Mouse (Mus musculus) embryonic facial prominence, embryonic 13.5 days (tissue): ENCODE measurements around the gene Mapkapk3. TPM values are rescaled to one million over a fixed set of nuclear protein-coding genes. Genes with fewer than 3 reads are reported as not detected.
"Not testable (repeated sequence)": the region's sequence is repeated elsewhere in the genome, so short reads cannot be mapped to it uniquely, and the experiment has no call there.

Source experiments
- ATAC-seq: fragments of 200-750 bp; cut with Nextera tagmentation; 2 replicates; pipeline ENCODE4 v1.8.0; 2017; ENCODE audit warnings: low read depth; ENCODE audit not compliant: insufficient number of reproducible peaks, insufficient read depth, low FRiP score, low TSS enrichment
- H3K27ac ChIP-seq: fragments of 300-500 bp; sonication (generic); 2 replicates; pipeline ENCODE4 v1.5.1; 2015; ENCODE audit warnings: moderate library complexity, mild to moderate bottlenecking, inconsistent platforms
- H3K27me3 ChIP-seq: fragments of 300-500 bp; sonication (generic); 2 replicates; pipeline ENCODE4 v1.6.1; 2015; ENCODE audit warnings: mild to moderate bottlenecking, inconsistent platforms
- H3K36me3 ChIP-seq: fragments of 300-500 bp; sonication (generic); 2 replicates; pipeline ENCODE4 v1.6.1; 2015; ENCODE audit warnings: mild to moderate bottlenecking, inconsistent platforms
- H3K4me1 ChIP-seq: fragments of 300-500 bp; sonication (generic); 2 replicates; pipeline ENCODE4 v1.6.1; 2015; ENCODE audit warnings: inconsistent platforms
- H3K4me2 ChIP-seq: fragments of 300-500 bp; sonication (generic); 2 replicates; pipeline ENCODE4 v1.6.1; 2015; ENCODE audit warnings: moderate library complexity, mild to moderate bottlenecking, inconsistent platforms
- H3K4me3 ChIP-seq: fragments of 300-500 bp; sonication (generic); 2 replicates; pipeline ENCODE4 v1.5.1; 2015; ENCODE audit warnings: mild to moderate bottlenecking, inconsistent platforms
- H3K9ac ChIP-seq: fragments of 300-500 bp; sonication (generic); 2 replicates; pipeline ENCODE4 v1.6.1; 2015; ENCODE audit warnings: mild to moderate bottlenecking, inconsistent platforms
- H3K9me3 ChIP-seq: fragments of 300-500 bp; sonication (generic); 2 replicates; pipeline ENCODE4 v1.6.1; 2016; ENCODE audit warnings: inconsistent platforms
- WGBS: fragments of 180-500 bp; shearing (Covaris S2); methylation state at CpG from one replicate; pipeline ENCODE4 v1.1.7; 2015; ENCODE audit warnings: mixed read lengths; 5-methylcytosine and 5-hydroxymethylcytosine counted together
- polyA plus RNA-seq: library from polyadenylated mRNA; unstranded; fragments of >200 nt; fragmentation: Nextera tagmentation; extraction: Ambion mirVana; gene quantifications from 2 replicates; pipeline ENCODE4 v1.2.1, GENCODE M21; 2015

The Mapkapk3 gene
- polyA plus RNA-seq, 1 experiment from 2014 or later: 7.6 TPM

- Histone ChIP-seq H3K4me2 (no peak overlapping the region), H3K4me1 (peaks cover 23% of the 10 kb centered on the region; the same call in 1 of the 2 replicates), H3K9me3 (no peaks in the 10 kb centered on the region), H3K36me3 (0 out of 2 replicates have a peak, but pooled peaks cover under 1% of the 10 kb centered on the region), H3K9ac (no peak overlapping the region), H3K4me3 (no peak overlapping the region), H3K27ac (peak overlapping the region; percentile 33; the same call in 1 of the 2 replicates), H3K27me3 (no peaks in the 10 kb centered on the region)
- ATAC-seq: no peak
- 85% methylated on average over 11 of the region's 11 CpGs for WGBS
Measured at GRCm38 (mm10) chr9:107307099-107307872, 17.6 kb upstream of the Mapkapk3 start.

DNA sequence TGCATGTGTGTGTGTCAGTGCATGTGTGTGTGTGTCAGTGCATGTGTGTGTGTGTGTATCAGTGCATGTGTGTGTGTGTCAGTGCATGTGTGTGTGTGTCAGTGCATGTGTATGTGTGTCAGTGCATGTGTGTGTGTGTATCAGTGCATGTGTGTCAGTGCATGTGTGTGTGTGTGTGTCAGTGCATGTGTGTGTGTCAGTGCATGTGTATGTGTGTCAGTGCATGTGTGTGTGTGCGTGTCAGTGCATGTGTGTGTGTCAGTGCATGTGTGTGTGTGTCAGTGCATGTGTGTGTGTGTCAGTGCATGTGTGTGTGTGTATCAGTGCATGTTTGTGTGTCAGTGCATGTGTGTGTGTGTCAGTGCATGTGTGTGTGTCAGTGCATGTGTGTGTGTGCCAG, 17.0 kb upstream of the Mapkapk3 start:
- peaks cover 23% of the 10 kb centered on the region; the same call in 1 of the 2 replicates for H3K4me1 ChIP-seq
- 100% methylated on average over 1 of the region's 1 CpGs for WGBS
- not testable (repeated sequence) for H3K9ac ChIP-seq, H3K27me3 ChIP-seq, ATAC-seq, H3K4me2 ChIP-seq, H3K4me3 ChIP-seq, H3K27ac ChIP-seq, H3K36me3 ChIP-seq, H3K9me3 ChIP-seq

DNA sequence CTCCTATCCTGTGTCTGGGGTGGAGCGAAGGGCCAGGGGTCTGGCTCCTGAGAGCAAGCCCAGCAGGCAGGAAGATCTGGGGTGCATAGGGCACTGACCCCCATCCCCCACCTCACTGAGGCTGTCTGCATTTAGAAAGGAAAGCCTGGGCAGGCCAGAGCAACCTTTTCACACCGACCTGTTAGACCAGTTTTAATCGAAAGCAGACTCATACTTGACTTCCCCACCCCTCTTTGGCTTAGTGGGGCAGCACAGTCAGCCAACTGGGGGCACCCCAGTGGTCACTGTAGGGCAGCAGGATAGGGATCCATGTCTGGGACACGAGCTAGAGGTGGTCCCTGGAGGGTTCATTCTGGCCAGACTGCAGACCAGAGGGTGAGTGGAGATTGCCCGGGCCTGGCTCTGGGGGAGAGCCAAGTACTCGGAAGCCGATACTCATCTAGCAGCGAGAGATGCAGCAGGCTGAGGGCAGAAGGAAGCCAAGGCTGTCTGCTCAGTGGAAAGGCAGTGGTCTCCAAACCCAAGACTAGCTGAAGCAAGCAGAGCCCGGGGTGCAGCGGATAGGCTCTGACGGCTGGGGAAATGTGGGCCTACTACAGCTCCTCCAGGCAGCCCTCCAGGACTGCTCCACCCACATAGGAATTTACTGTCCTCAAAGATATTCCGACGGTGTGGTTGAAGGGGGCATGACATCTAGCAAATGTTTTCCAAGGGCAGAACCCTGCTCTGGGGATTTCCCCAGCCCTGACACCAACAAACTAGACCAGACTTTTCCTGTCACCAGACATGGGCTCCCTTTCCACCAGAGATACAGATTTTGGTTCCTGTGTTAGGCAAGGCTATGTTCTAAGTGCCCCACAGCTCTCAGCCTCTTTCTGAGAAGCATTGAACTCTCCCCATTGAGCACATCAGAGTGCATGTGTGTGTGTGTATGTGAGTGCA, 16.2 kb upstream of the Mapkapk3 start:
- Histone ChIP-seq H3K27me3 (no peaks in the 10 kb centered on the region), H3K4me1 (peaks cover 23% of the 10 kb centered on the region; the same call in 1 of the 2 replicates), H3K27ac (peak overlapping the region; percentile 34; the same call in 1 of the 2 replicates), H3K36me3 (peaks cover 14% of the 10 kb centered on the region), H3K9ac (no peak overlapping the region), H3K9me3 (no peaks in the 10 kb centered on the region), H3K4me3 (no peak overlapping the region), H3K4me2 (no peak overlapping the region)
- WGBS: 50% methylated on average over 13 of the region's 13 CpGs
- no peak for ATAC-seq

- Histone ChIP-seq H3K4me1 (peaks cover 23% of the 10 kb centered on the region; the same call in 1 of the 2 replicates), H3K36me3 (peaks cover 23% of the 10 kb centered on the region), H3K9me3 (no peaks in the 10 kb centered on the region), H3K9ac (no peak overlapping the region), H3K27me3 (no peaks in the 10 kb centered on the region), H3K27ac (no peak overlapping the region), H3K4me3 (no peak overlapping the region), H3K4me2 (no peak overlapping the region)
- no peak for ATAC-seq
- whole genome bisulfite sequencing: 70% methylated on average over 4 of the region's 4 CpGs
Measured at GRCm38 (mm10) chr9:107305012-107305411, 15.3 kb upstream of the Mapkapk3 start.

GRCm38 (mm10) chr9:107304383-107304782, 14.7 kb upstream of the Mapkapk3 start:
- Histone ChIP-seq H3K9me3 (no peaks in the 10 kb centered on the region), H3K27ac (no peak overlapping the region), H3K27me3 (no peaks in the 10 kb centered on the region), H3K9ac (no peak overlapping the region), H3K4me1 (peaks cover 23% of the 10 kb centered on the region; the same call in 1 of the 2 replicates), H3K4me3 (no peak overlapping the region), H3K36me3 (peaks cover 23% of the 10 kb centered on the region), H3K4me2 (no peak overlapping the region)
- ATAC-seq: no peak
- WGBS: 89% methylated on average over 3 of the region's 3 CpGs

DNA sequence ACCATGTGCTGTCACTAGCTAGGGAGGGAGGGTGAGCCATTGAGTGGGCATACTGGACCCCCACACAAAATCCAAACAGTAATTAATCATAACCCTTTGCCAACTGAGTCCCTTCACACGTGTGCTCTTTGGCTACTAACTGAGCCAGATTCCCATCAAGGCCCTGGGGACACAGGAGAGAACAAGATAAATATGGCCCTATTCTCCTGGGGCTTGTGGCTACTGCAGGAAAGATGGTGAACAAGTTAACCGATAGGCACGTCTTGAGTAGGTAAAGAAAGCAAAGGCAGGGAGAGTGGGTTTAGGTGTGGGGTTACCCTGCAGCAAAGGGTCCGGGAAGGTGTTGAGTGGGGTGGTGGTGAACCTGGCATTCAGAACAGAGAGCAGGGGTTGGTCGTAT, 14.2 kb upstream of the Mapkapk3 start:
- Histone ChIP-seq H3K4me1 (peaks cover 26% of the 10 kb centered on the region; the same call in 1 of the 2 replicates), H3K4me3 (no peak overlapping the region), H3K27ac (no peak overlapping the region), H3K27me3 (no peaks in the 10 kb centered on the region), H3K9ac (no peak overlapping the region), H3K4me2 (no peak overlapping the region), H3K36me3 (peaks cover 23% of the 10 kb centered on the region), H3K9me3 (no peaks in the 10 kb centered on the region)
- no peak for ATAC-seq
- 86% methylated on average over 5 of the region's 5 CpGs for WGBS

- Histone ChIP-seq H3K9me3 (no peaks in the 10 kb centered on the region), H3K27me3 (no peaks in the 10 kb centered on the region), H3K27ac (no peak overlapping the region), H3K4me2 (no peak overlapping the region), H3K4me1 (peaks cover 31% of the 10 kb centered on the region), H3K9ac (no peak overlapping the region), H3K4me3 (no peak overlapping the region), H3K36me3 (peaks cover 23% of the 10 kb centered on the region)
- 83% methylated on average over 9 of the region's 9 CpGs for WGBS
- no peak for ATAC-seq
Measured at GRCm38 (mm10) chr9:107303121-107303820, 13.6 kb upstream of the Mapkapk3 start.

GRCm38 (mm10) chr9:107302592-107302991, 12.9 kb upstream of the Mapkapk3 start:
- no peak overlapping the region for H3K9ac ChIP-seq
- no peaks in the 10 kb centered on the region for H3K27me3 ChIP-seq
- no peak overlapping the region for H3K27ac ChIP-seq
- peaks cover 23% of the 10 kb centered on the region for H3K36me3 ChIP-seq
- no peaks in the 10 kb centered on the region for H3K9me3 ChIP-seq
- ATAC-seq: no peak
- no peak overlapping the region for H3K4me3 ChIP-seq
- H3K4me2 ChIP-seq: no peak overlapping the region
- WGBS: 82% methylated on average over 7 of the region's 7 CpGs
- peaks cover 32% of the 10 kb centered on the region for H3K4me1 ChIP-seq

DNA sequence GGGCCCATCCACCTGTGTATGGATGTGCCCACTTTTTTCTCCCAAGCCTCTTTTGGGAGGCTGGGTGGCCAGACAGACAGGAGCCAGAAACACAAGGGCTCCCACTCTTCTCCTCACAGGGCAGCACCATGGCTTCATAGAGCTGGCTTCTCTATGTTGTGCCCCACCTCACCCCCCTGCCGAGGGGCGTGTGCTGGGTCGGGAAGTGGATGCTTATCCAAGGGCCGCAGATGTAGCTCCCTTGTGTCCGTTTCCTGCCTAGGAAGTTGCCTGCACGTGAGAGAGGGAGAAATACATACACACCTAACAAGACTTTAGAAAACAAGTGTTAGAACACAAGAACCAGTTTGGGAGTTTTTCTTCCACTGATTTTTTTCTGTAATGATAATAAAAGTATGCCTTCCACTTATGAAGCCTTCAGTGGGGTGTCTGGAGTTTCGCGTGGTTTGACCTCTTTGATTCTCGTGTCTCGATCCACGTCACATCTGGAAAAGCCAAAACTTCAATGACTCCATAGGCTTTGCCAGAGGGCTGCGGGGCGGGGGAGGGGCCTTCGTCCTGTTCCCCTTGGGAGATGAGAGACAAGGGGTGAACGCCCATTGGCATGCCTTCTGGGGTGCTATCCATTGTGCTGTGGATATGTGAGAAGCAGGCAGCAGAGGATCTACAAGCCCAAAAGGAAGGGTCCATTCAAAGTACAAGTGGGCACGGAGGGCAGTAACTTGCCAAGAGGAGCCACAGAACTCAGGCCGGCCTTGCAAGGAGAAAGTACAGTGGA, 12.1 kb upstream of the Mapkapk3 start:
- no peak overlapping the region for H3K4me3 ChIP-seq
- H3K36me3 ChIP-seq: peaks cover 23% of the 10 kb centered on the region
- H3K9me3 ChIP-seq: no peaks in the 10 kb centered on the region
- WGBS: 79% methylated on average over 17 of the region's 17 CpGs
- H3K27ac ChIP-seq: no peak overlapping the region
- no peaks in the 10 kb centered on the region for H3K27me3 ChIP-seq
- 0 out of 2 replicates have a peak overlapping the region, but pooled peaks have one; percentile 16 for H3K9ac ChIP-seq
- H3K4me2 ChIP-seq: no peak overlapping the region
- H3K4me1 ChIP-seq: peaks cover 34% of the 10 kb centered on the region
- ATAC-seq: no peak

- H3K4me3 ChIP-seq: no peak overlapping the region
- 92% methylated on average over 30 of the region's 30 CpGs for WGBS
Measured at GRCm38 (mm10) chr9:107300224-107300973, 10.7 kb upstream of the Mapkapk3 start.

More at GRCm38 (mm10) chr9:107300224-107300973, 10.7 kb upstream of the Mapkapk3 start:
- H3K4me1 ChIP-seq: peaks cover 31% of the 10 kb centered on the region
- no peaks in the 10 kb centered on the region for H3K9me3 ChIP-seq
- H3K27ac ChIP-seq: no peak overlapping the region
- peaks cover 23% of the 10 kb centered on the region for H3K36me3 ChIP-seq
- H3K4me2 ChIP-seq: no peak overlapping the region
- H3K9ac ChIP-seq: no peak overlapping the region
- ATAC-seq: no peak
- peaks cover 3% of the 10 kb centered on the region for H3K27me3 ChIP-seq
